Mouse (Mus musculus): ENCODE data around the gene Vmn1r32. TPM values are rescaled to one million over a fixed set of nuclear protein-coding genes. Genes with fewer than 3 reads are reported as not detected.
A peak's percentile ranks its signal among the peaks of the same experiment; 100 is the strongest.

The Vmn1r32 gene
- polyA plus RNA-seq (2015; fragmentation: Nextera tagmentation; extraction: Ambion mirVana) = 0.08 TPM in 1 of 2 replicates, not detected in the other

GRCm38 (mm10) chr6:66559996-66560395 is at the start of gene Vmn1r32:
Gene Vmn1r32, minus strand, starts transcription at chr6:66560096.
- H3K9me3 ChIP-seq (replicated peaks; ENCODE audit: control insufficient read depth, low read length) = no peaks in the 10 kb centered on the region
- no peak within 1 kb of the TSS for H3K4me3 ChIP-seq (replicated peaks; ENCODE audit: low read length)
- H3K36me3 ChIP-seq (ENCODE audit: control insufficient read depth, insufficient read depth, low read length) = no peaks in the 10 kb centered on the region
- H3K4me2 ChIP-seq (ENCODE audit: low read depth, low read length) = no peak within 1 kb of the TSS
- H3K9ac ChIP-seq (ENCODE audit: low read length) = no peak within 1 kb of the TSS
- H3K4me1 ChIP-seq (ENCODE audit: control insufficient read depth, insufficient read depth, low read length) = no peaks in the 10 kb centered on the region
- H3K27ac ChIP-seq (ENCODE audit: low read length) = no peak within 1 kb of the TSS
- no peak for ATAC-seq (ENCODE audit: insufficient read depth, low FRiP score)
- no peaks in the 10 kb centered on the region for H3K27me3 ChIP-seq (ENCODE audit: control insufficient read depth, insufficient read depth, low read length)
- 67% methylated on average over 1 of the region's 1 CpGs for WGBS

- no peak overlapping the region for H3K4me2 ChIP-seq (ENCODE audit: low read depth, low read length)
- no peaks in the 10 kb centered on the region for H3K36me3 ChIP-seq (ENCODE audit: control insufficient read depth, insufficient read depth, low read length)
- ATAC-seq (ENCODE audit: insufficient read depth, low FRiP score) = no peak
- H3K9me3 ChIP-seq (replicated peaks; ENCODE audit: control insufficient read depth, low read length) = no peaks in the 10 kb centered on the region
- no peaks in the 10 kb centered on the region for H3K27me3 ChIP-seq (ENCODE audit: control insufficient read depth, insufficient read depth, low read length)
- no peak overlapping the region for H3K9ac ChIP-seq (ENCODE audit: low read length)
- H3K4me1 ChIP-seq (ENCODE audit: control insufficient read depth, insufficient read depth, low read length) = no peaks in the 10 kb centered on the region
- no peak overlapping the region for H3K4me3 ChIP-seq (replicated peaks; ENCODE audit: low read length)
- no peak overlapping the region for H3K27ac ChIP-seq (ENCODE audit: low read length)
Measured at GRCm38 (mm10) chr6:66595804-66596203, 35.9 kb upstream of the Vmn1r32 start.

- Histone ChIP-seq H3K36me3 (ENCODE audit: control insufficient read depth, insufficient read depth, low read length) (no peaks in the 10 kb centered on the region), H3K9me3 (replicated peaks; ENCODE audit: control insufficient read depth, low read length) (no peaks in the 10 kb centered on the region), H3K4me3 (replicated peaks; ENCODE audit: low read length) (peak overlapping the region; percentile 82), H3K27me3 (ENCODE audit: control insufficient read depth, insufficient read depth, low read length) (no peaks in the 10 kb centered on the region), H3K4me2 (ENCODE audit: low read depth, low read length) (peak overlapping the region; percentile 76), H3K9ac (ENCODE audit: low read length) (peak overlapping the region; percentile 85), H3K4me1 (ENCODE audit: control insufficient read depth, insufficient read depth, low read length) (peaks cover 15% of the 10 kb centered on the region), H3K27ac (ENCODE audit: low read length) (peak overlapping the region; percentile 93; the same call in 1 of the 2 replicates)
- 12% methylated on average over 7 of the region's 7 CpGs for WGBS
- no peak for ATAC-seq (ENCODE audit: insufficient read depth, low FRiP score)
Measured at GRCm38 (mm10) chr6:66535966-66536365, 23.9 kb downstream of the Vmn1r32 start.

- H3K27ac ChIP-seq (ENCODE audit: low read length) = peak within 1 kb of the TSS; percentile 93
- peaks cover 15% of the 10 kb centered on the region for H3K4me1 ChIP-seq (ENCODE audit: control insufficient read depth, insufficient read depth, low read length)
- under 1% methylated on average over 57 of the region's 57 CpGs for WGBS
- peak within 1 kb of the TSS; percentile 85 for H3K9ac ChIP-seq (ENCODE audit: low read length)
- peak within 1 kb of the TSS; percentile 76 for H3K4me2 ChIP-seq (ENCODE audit: low read depth, low read length)
- H3K36me3 ChIP-seq (ENCODE audit: control insufficient read depth, insufficient read depth, low read length) = no peaks in the 10 kb centered on the region
- peak; percentile 100 for ATAC-seq (ENCODE audit: insufficient read depth, low FRiP score)
- no peaks in the 10 kb centered on the region for H3K27me3 ChIP-seq (ENCODE audit: control insufficient read depth, insufficient read depth, low read length)
- no peaks in the 10 kb centered on the region for H3K9me3 ChIP-seq (replicated peaks; ENCODE audit: control insufficient read depth, low read length)
- peak within 1 kb of the TSS; percentile 82 for H3K4me3 ChIP-seq (replicated peaks; ENCODE audit: low read length)
Measured at GRCm38 (mm10) chr6:66535028-66535862, 24.7 kb downstream of the Vmn1r32 start, which contains the start of gene Mad2l1. Gene Mad2l1, plus strand, starts transcription at chr6:66535390.

GRCm38 (mm10) chr6:66534366-66534941 is 25.4 kb downstream of the Vmn1r32 start:
- WGBS = 73% methylated on average over 5 of the region's 5 CpGs
- peak overlapping the region; percentile 85 for H3K9ac ChIP-seq (ENCODE audit: low read length)

GRCm38 (mm10) chr6:66533241-66533640 is 26.7 kb downstream of the Vmn1r32 start:
- H3K9me3 ChIP-seq (replicated peaks; ENCODE audit: control insufficient read depth, low read length) = no peaks in the 10 kb centered on the region
- ATAC-seq (ENCODE audit: insufficient read depth, low FRiP score) = no peak
- H3K4me1 ChIP-seq (ENCODE audit: control insufficient read depth, insufficient read depth, low read length) = peaks cover 15% of the 10 kb centered on the region
- no peak overlapping the region for H3K9ac ChIP-seq (ENCODE audit: low read length)
- no peaks in the 10 kb centered on the region for H3K27me3 ChIP-seq (ENCODE audit: control insufficient read depth, insufficient read depth, low read length)
- WGBS = 34% methylated on average over 3 of the region's 3 CpGs
- H3K27ac ChIP-seq (ENCODE audit: low read length) = no peak overlapping the region
- no peaks in the 10 kb centered on the region for H3K36me3 ChIP-seq (ENCODE audit: control insufficient read depth, insufficient read depth, low read length)
- H3K4me2 ChIP-seq (ENCODE audit: low read depth, low read length) = no peak overlapping the region
- H3K4me3 ChIP-seq (replicated peaks; ENCODE audit: low read length) = no peak overlapping the region

More at GRCm38 (mm10) chr6:66534366-66534941, 25.4 kb downstream of the Vmn1r32 start:
- Histone ChIP-seq H3K4me3 (replicated peaks; ENCODE audit: low read length) (peak overlapping the region; percentile 82), H3K4me1 (ENCODE audit: control insufficient read depth, insufficient read depth, low read length) (peaks cover 15% of the 10 kb centered on the region), H3K4me2 (ENCODE audit: low read depth, low read length) (peak overlapping the region; percentile 64), H3K36me3 (ENCODE audit: control insufficient read depth, insufficient read depth, low read length) (no peaks in the 10 kb centered on the region), H3K9me3 (replicated peaks; ENCODE audit: control insufficient read depth, low read length) (no peaks in the 10 kb centered on the region), H3K27ac (ENCODE audit: low read length) (peak overlapping the region; percentile 93), H3K27me3 (ENCODE audit: control insufficient read depth, insufficient read depth, low read length) (no peaks in the 10 kb centered on the region)
- ATAC-seq (ENCODE audit: insufficient read depth, low FRiP score) = no peak

- Histone ChIP-seq H3K4me2 (ENCODE audit: low read depth, low read length) (no peak overlapping the region), H3K9me3 (replicated peaks; ENCODE audit: control insufficient read depth, low read length) (no peaks in the 10 kb centered on the region), H3K4me1 (ENCODE audit: control insufficient read depth, insufficient read depth, low read length) (no peaks in the 10 kb centered on the region), H3K27me3 (ENCODE audit: control insufficient read depth, insufficient read depth, low read length) (no peaks in the 10 kb centered on the region), H3K9ac (ENCODE audit: low read length) (no peak overlapping the region), H3K4me3 (replicated peaks; ENCODE audit: low read length) (no peak overlapping the region), H3K27ac (ENCODE audit: low read length) (no peak overlapping the region), H3K36me3 (ENCODE audit: control insufficient read depth, insufficient read depth, low read length) (no peaks in the 10 kb centered on the region)
- no peak for ATAC-seq (ENCODE audit: insufficient read depth, low FRiP score)
- WGBS = 94% methylated on average over 10 of the region's 10 CpGs
Measured at GRCm38 (mm10) chr6:66528386-66528785, 31.5 kb downstream of the Vmn1r32 start.

- H3K4me2 ChIP-seq (ENCODE audit: low read depth, low read length) = no peak overlapping the region
- no peak for ATAC-seq (ENCODE audit: insufficient read depth, low FRiP score)
- WGBS = 91% methylated on average over 5 of the region's 5 CpGs
- no peaks in the 10 kb centered on the region for H3K27me3 ChIP-seq (ENCODE audit: control insufficient read depth, insufficient read depth, low read length)
- no peaks in the 10 kb centered on the region for H3K36me3 ChIP-seq (ENCODE audit: control insufficient read depth, insufficient read depth, low read length)
- no peaks in the 10 kb centered on the region for H3K4me1 ChIP-seq (ENCODE audit: control insufficient read depth, insufficient read depth, low read length)
- H3K4me3 ChIP-seq (replicated peaks; ENCODE audit: low read length) = no peak overlapping the region
- no peak overlapping the region for H3K9ac ChIP-seq (ENCODE audit: low read length)
- no peak overlapping the region for H3K27ac ChIP-seq (ENCODE audit: low read length)
- H3K9me3 ChIP-seq (replicated peaks; ENCODE audit: control insufficient read depth, low read length) = no peaks in the 10 kb centered on the region
Measured at GRCm38 (mm10) chr6:66516368-66516767, 43.5 kb downstream of the Vmn1r32 start.
